Mouse (Mus musculus) brain, embryonic 18.5 days (tissue): Measurements from ENCODE around the gene Aurkc.
"Not testable (repeated sequence)": the region's sequence is repeated elsewhere in the genome, so short reads cannot be mapped to it uniquely, and the experiment has no call there.

Experiments
- DNase-seq: peaks from one replicate; pipeline ENCODE4 v3.0.0-alpha.2; 2012; ENCODE audit warnings: low read depth, low spot score

Aurkc gene

DNA sequence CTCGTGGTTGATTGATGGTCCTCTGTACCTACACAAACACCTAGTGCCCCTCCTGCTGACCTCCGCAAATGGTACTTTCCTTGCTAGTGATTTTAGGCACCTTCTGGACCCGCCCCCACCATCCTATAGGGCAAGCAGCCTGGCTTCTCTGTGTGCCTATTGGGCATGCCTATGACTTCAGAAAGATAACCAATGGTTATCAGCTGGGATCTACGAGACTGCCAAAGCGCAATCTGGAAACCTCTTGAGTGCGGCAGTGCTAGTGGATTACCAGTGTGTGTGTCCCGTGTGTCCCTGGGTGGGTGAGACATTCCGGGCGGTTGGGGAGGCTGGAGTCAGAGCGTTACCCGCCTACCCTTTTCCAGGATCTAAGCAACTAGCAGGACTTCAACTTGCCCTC, at the start of gene Aurkc:
Aurkc (plus strand) TSS at position 50 of the 400 bp plus-strand sequence.
- DNase-seq = not testable (repeated sequence)

DNA sequence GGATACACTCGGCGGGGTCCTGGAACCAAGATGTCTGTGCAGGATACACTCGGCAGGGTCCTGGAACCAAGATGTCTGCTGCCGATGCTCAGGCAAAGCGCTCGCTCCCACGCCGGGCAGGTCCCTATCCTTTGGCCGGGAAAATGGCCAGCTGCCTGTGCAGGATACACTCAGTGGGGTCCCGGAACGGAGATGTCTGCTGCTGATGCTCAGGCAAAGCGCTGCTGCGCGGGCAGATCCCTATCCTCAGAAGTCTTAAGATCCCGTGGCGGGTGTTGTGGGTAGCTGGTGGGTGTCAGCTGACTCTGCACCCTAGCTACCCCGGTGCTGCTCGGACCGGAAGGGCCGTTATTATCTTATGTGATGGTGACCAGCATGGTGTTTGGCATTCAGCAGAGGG, 47.0 kb upstream of the Aurkc start:
- DNase-seq = not testable (repeated sequence)

DNA sequence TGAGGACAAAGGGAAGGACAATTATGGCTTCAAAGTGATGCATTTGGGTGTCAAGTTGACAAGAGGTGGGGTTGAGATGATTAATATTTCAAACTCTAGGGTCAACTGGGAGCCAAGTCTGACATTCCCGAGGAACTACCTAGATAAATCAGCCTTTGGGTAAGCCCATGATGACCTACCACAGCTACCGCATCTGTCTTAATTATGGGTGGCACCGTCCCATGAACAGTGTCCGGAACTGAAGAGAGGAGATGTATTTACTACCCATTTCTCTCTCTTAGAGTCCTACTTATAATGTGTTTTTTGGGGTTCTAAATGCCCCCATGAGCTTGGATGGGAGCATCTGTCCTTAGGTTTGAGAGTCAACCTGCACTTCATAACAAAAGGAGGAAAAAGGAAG, 38.5 kb upstream of the Aurkc start:
- no peak for DNase-seq

DNA sequence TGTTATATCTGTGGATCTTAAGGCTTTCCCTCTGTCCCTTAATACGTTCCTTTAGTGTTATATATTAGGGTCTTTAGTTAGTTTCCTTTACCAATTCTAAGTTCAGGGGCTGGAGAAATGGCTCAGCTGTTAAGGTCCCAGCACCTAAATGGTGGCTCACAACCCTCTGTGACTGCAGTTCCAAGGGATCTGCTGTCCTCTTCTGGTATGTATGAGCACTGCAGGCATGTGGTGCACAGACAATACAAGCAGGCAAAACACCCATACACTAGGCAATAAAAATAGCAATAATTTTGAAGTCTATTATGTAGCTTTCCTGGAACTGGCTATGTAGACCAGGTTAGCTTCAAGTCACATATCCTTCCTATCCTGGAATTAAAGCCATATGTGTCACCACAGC, 36.5 kb upstream of the Aurkc start:
- no peak for DNase-seq

DNA sequence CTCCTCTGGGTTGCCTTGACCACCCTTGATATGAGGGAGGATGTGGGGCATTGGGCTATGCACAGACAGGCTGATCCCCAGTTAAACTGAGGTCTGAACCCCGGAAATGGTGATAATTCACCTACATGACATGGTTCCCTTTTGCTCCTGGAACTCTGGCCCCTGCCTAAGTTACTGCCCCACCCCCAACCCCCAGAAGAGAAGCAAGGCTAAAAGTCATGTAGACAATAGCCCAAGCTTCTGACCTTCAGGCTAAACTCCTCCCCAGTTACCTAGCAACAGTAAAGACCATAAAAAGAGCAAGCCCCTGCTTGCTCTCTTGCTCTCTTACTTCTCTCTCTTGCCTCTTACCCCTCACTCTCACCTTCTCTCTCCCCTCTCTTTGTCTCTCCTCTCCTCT, 21.5 kb upstream of the Aurkc start:
- no peak for DNase-seq

DNA sequence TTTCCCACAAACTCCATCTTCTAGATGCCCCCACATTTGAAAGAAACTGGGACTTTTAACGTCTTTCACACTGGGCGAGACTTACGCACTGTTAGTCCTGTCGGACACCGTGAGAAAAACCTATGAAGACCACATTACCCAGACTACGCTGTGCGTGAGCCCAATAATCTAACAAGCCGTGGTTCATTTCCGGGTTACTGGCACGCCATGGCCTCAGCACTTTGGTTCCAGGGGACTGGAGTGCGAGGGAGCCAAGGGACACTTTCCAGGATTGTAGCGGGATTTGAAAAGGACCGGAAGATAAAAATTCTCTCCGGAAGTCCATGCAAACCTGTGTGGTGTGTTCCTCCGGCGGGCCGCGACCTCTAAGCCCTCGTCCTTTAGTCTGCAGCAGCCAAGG, 18.2 kb upstream of the Aurkc start:
- DNase-seq = no peak

DNA sequence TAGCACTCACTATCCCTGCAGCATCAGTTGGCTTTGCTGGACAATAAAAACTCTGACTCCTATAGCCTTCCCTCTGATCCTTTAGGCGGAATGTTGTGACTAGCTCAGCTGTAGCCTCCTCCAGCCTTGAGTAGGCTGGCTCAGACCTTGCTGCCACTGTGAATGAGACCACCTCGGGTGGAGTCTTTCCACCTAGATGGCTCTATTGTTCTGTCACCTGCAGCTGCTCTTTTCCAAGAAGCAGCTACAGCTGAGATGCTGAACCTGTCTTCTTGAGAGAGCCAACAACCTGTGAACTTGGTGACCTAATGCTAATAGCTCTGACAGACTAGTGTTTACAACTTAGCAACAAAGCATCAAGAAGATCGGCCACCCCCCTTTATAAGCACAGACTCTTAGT, 3.8 kb downstream of the Aurkc start:
- DNase-seq = not testable (repeated sequence)

DNA sequence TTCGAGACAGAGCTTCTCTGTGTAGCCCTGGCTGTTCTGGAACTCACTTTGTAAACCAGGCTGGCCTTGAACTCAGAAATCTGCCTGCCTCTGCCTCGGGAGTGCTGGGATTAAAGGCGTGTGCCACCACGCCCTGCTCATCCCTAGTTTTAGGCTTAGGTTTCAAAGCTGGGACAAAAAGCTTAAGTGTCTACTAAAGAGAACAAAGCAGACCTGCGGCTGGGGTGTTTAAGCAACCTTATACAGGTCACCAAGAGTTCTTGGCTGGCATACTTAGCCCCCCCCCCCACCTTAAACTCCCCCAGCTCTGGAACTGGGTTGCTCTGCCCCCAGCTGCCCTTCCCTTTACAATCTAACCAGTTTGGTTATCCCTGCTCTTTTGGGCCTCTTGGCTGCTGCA, 10.3 kb downstream of the Aurkc start:
- DNase-seq = not testable (repeated sequence)

DNA sequence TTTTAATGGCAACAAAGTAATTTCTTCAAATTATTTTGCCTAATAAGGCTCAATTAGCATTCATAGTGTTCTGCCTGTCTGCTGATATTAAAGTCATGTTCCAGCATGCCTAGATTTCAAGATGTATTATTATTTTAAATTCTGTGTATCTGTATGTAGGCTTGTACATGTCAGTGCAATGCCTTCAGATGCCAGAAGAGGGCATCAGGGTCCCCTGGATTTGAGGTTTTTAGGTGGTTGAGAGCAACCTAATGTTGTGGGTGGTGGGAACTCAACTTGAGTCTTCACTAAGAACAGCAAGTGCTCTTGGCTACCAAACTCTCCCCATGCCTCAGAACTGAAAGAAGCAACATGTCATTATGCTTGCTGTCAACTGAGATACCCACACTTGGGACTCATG, 32.3 kb downstream of the Aurkc start:
- no peak for DNase-seq

DNA sequence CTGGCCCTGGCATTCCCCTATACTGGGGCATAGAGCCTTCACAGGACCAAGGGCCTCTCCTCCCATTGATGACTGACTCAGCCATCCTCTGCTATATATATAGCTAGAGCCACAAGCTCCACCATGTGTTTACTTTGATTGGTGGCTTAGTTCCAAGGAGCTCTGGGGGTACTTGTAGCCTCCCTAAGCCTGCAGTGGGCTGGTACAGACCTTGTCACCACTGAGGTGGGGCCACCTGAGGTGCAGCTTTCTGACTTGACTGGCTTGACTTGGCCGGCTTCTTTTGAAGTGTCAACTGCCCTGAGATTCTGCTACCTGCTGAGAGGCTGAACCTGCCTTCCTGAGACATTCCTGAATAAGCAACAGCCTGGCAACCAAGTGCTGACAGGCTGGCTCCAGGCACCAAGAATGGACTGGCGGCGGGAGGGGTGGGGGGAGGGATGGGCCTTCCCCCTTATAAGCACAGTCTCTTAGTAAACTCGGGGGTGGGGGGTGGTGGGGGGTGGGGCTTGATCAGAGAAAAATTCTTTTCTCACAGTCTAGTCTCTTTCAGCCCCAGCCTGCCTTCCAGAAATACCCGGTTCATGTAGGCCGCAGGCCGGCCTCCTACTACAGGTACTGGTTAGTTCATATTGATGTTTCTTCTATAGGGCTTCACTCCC, 54.7 kb downstream of the Aurkc start:
- not testable (repeated sequence) for DNase-seq
